Mouse (Mus musculus) C2C12 (cell line): ENCODE results near the gene Palm2. TPM values are rescaled to one million over a fixed set of nuclear protein-coding genes. Genes with fewer than 3 reads are reported as not detected.
A peak's percentile ranks its signal among the peaks of the same experiment; 100 is the strongest.

Experiments
- H3K27me3 ChIP-seq: one replicate; pipeline ENCODE4 v1.6.1; 2011; ENCODE audit not compliant: control insufficient read depth, insufficient read depth, insufficient read length
- H3K36me3 ChIP-seq: one replicate; pipeline ENCODE4 v1.6.1; 2011; ENCODE audit not compliant: control insufficient read depth, insufficient read depth
- H3K4me3 ChIP-seq: one replicate; pipeline ENCODE4 v1.5.1; 2011; ENCODE audit warnings: mild to moderate bottlenecking, control low read depth; ENCODE audit not compliant: poor library complexity, insufficient read depth, severe bottlenecking
- H3K79me2 ChIP-seq: one replicate; pipeline ENCODE4 v1.6.1; 2011; ENCODE audit not compliant: control insufficient read depth, insufficient read depth
- H3K79me3 ChIP-seq: one replicate; pipeline ENCODE4 v1.6.1; 2011; ENCODE audit warnings: low read depth, control low read depth
- H3ac ChIP-seq: one replicate; pipeline ENCODE3; 2011; ENCODE audit warnings: low read depth; ENCODE audit not compliant: control insufficient read depth, insufficient read length
- CEBPB ChIP-seq: IDR thresholded peaks from one replicate; pipeline ENCODE4 v1.6.1; 2011; ENCODE audit warnings: low read depth, mild to moderate bottlenecking, control low read depth, moderate library complexity
- CTCF ChIP-seq: IDR thresholded peaks from one replicate; pipeline ENCODE4 v1.5.1; 2011; ENCODE audit not compliant: control insufficient read depth, insufficient read depth, insufficient read length
- FOSL1 ChIP-seq: IDR thresholded peaks from one replicate; pipeline ENCODE4 v1.8.0; 2011; ENCODE audit warnings: mild to moderate bottlenecking, low read length; ENCODE audit not compliant: poor library complexity, insufficient read depth, severe bottlenecking
- MAX ChIP-seq: IDR thresholded peaks from one replicate; pipeline ENCODE4 v1.6.1; 2011; ENCODE audit warnings: mild to moderate bottlenecking, control low read depth
- MYOD1 ChIP-seq: IDR thresholded peaks from one replicate; pipeline ENCODE4 v1.6.1; 2011; ENCODE audit warnings: low read depth; ENCODE audit not compliant: control insufficient read depth, insufficient read length
- MYOG ChIP-seq: IDR thresholded peaks from one replicate; pipeline ENCODE4 v1.6.1; 2011; ENCODE audit not compliant: control insufficient read depth, insufficient read length; ENCODE audit errors: extremely low read depth
- USF1 ChIP-seq: IDR thresholded peaks from one replicate; pipeline ENCODE4 v1.6.1; 2011; ENCODE audit warnings: low read depth, mild to moderate bottlenecking, control low read depth, moderate library complexity
- polyA plus RNA-seq: library from polyadenylated mRNA; unstranded; fragments of >200 nt; fragmentation: generic; extraction: Trizol; gene quantifications from one replicate; pipeline ENCODE4 v1.2.1, GENCODE M21; 2012; ENCODE audit warnings: missing spikeins

Palm2 gene
- polyA plus RNA-seq, 1 experiment: 6.7 TPM

GRCm38 (mm10) chr4:57569069-57569355, 135.0 kb downstream of the Palm2 start:
- Histone ChIP-seq H3ac (peak overlapping the region; percentile 66), H3K79me2 (peaks cover 58% of the 10 kb centered on the region), H3K4me3 (peak overlapping the region; percentile 60), H3K27me3 (no peaks in the 10 kb centered on the region), H3K79me3 (peaks cover 38% of the 10 kb centered on the region), H3K36me3 (no peaks in the 10 kb centered on the region)
- TF ChIP-seq FOSL1 (no peak), MYOD1 (no peak), USF1 (no peak), MAX (no peak), CEBPB (no peak), CTCF (no peak), MYOG (no peak)

- H3K27me3 ChIP-seq: no peaks in the 10 kb centered on the region
- H3K79me3 ChIP-seq: peaks cover 42% of the 10 kb centered on the region
- no peak overlapping the region for H3K4me3 ChIP-seq
- H3K36me3 ChIP-seq: no peaks in the 10 kb centered on the region
- H3ac ChIP-seq: peak overlapping the region; percentile 3
- H3K79me2 ChIP-seq: peaks cover 65% of the 10 kb centered on the region
- TF ChIP-seq MYOD1: no peak
- TF ChIP-seq MAX: no peak
- no peak for TF ChIP-seq CEBPB
Measured at GRCm38 (mm10) chr4:57569711-57570110, 135.7 kb downstream of the Palm2 start.

GRCm38 (mm10) chr4:57570229-57570628, 136.2 kb downstream of the Palm2 start:
- H3K4me3 ChIP-seq: no peak overlapping the region
- no peak overlapping the region for H3ac ChIP-seq
- peaks cover 47% of the 10 kb centered on the region for H3K79me3 ChIP-seq
- peaks cover 70% of the 10 kb centered on the region for H3K79me2 ChIP-seq
- no peaks in the 10 kb centered on the region for H3K36me3 ChIP-seq
- no peak for TF ChIP-seq FOSL1
- TF ChIP-seq USF1: no peak
- no peak for TF ChIP-seq MYOD1
- no peaks in the 10 kb centered on the region for H3K27me3 ChIP-seq

GRCm38 (mm10) chr4:57574181-57574580, 140.1 kb downstream of the Palm2 start:
- no peak overlapping the region for H3ac ChIP-seq
- no peak for TF ChIP-seq CTCF

GRCm38 (mm10) chr4:57574646-57575045, 140.6 kb downstream of the Palm2 start:
- Histone ChIP-seq H3ac (no peak overlapping the region), H3K27me3 (no peaks in the 10 kb centered on the region), H3K4me3 (no peak overlapping the region), H3K79me3 (peaks cover 49% of the 10 kb centered on the region), H3K79me2 (peaks cover 96% of the 10 kb centered on the region), H3K36me3 (no peaks in the 10 kb centered on the region)
- TF ChIP-seq USF1 (no peak), CEBPB (peak; percentile 7), MYOD1 (no peak), MAX (no peak)

More at GRCm38 (mm10) chr4:57574181-57574580, 140.1 kb downstream of the Palm2 start:
- Histone ChIP-seq H3K36me3 (no peaks in the 10 kb centered on the region), H3K4me3 (no peak overlapping the region), H3K79me2 (peaks cover 97% of the 10 kb centered on the region), H3K27me3 (no peaks in the 10 kb centered on the region), H3K79me3 (peaks cover 54% of the 10 kb centered on the region)

- Histone ChIP-seq H3K27me3 (no peaks in the 10 kb centered on the region), H3ac (no peak overlapping the region), H3K4me3 (no peak overlapping the region), H3K79me3 (peaks cover 45% of the 10 kb centered on the region), H3K36me3 (no peaks in the 10 kb centered on the region), H3K79me2 (peaks cover 96% of the 10 kb centered on the region)
- TF ChIP-seq MAX: no peak
- TF ChIP-seq USF1: no peak
- TF ChIP-seq MYOG: no peak
- no peak for TF ChIP-seq MYOD1
Measured at GRCm38 (mm10) chr4:57575686-57576085, 141.6 kb downstream of the Palm2 start.

- no peak for TF ChIP-seq MAX
- no peak for TF ChIP-seq FOSL1
- no peak for TF ChIP-seq CTCF
- TF ChIP-seq MYOD1: no peak
- peaks cover 40% of the 10 kb centered on the region for H3K79me3 ChIP-seq
- H3K27me3 ChIP-seq: no peaks in the 10 kb centered on the region
- no peak overlapping the region for H3K4me3 ChIP-seq
- H3ac ChIP-seq: no peak overlapping the region
- peaks cover 95% of the 10 kb centered on the region for H3K79me2 ChIP-seq
- no peaks in the 10 kb centered on the region for H3K36me3 ChIP-seq
Measured at GRCm38 (mm10) chr4:57576095-57576494, 142.0 kb downstream of the Palm2 start.
